Mouse (Mus musculus): ENCODE measurements at regions not wholly inside any gene's neighbourhood (a gene's known extent, or its start where the extent isn't known, plus 50 kb on each side); places are given as distances from the start of the nearest gene placed in this dataset.

- no peak for TF ChIP-seq CTCF (IDR thresholded peaks at IDR 0.05; ENCODE audit: borderline replicate concordance, control insufficient read depth, extremely low read depth, insufficient read depth, low read length, poor library complexity)
- no peak for TF ChIP-seq POLR2A (IDR thresholded peaks at IDR 0.05; ENCODE audit: control insufficient read depth, extremely low read depth, insufficient read depth, low read length, poor library complexity)
Measured at GRCm38 (mm10) chr1:90349611-90350010, 145.8 kb downstream of the Ackr3 start.
